Mouse (Mus musculus): ENCODE data around the gene Tspyl1. TPM values are rescaled to one million over a fixed set of nuclear protein-coding genes. Genes with fewer than 3 reads are reported as not detected.
A peak's percentile ranks its signal among the peaks of the same experiment; 100 is the strongest.
"Not testable (repeated sequence)": the region's sequence is repeated elsewhere in the genome, so short reads cannot be mapped to it uniquely, and the experiment has no call there.

Tspyl1 gene
- total RNA-seq (2021) = 100 to 1,000 TPM; 145 to 155 TPM

GRCm38 (mm10) chr10:34281962-34282388, at the start of gene Tspyl1:
Gene Tspyl1, plus strand, starts transcription at chr10:34282190.
- peak; percentile 91 to 96 for DNase-seq (ENCODE audit: extremely low spot score in 1 of 2, low spot score in 1 of 2)

GRCm38 (mm10) chr10:34233418-34233817, 48.6 kb upstream of the Tspyl1 start:
- DNase-seq (ENCODE audit: extremely low spot score in 1 of 2, low spot score in 1 of 2) = no peak

GRCm38 (mm10) chr10:34233931-34234745, 47.9 kb upstream of the Tspyl1 start:
- DNase-seq (ENCODE audit: extremely low spot score in 1 of 2, low spot score in 1 of 2) = no peak

GRCm38 (mm10) chr10:34235384-34235783, 46.6 kb upstream of the Tspyl1 start:
- DNase-seq (ENCODE audit: extremely low spot score in 1 of 2, low spot score in 1 of 2) = no peak

GRCm38 (mm10) chr10:34236569-34236968, 45.4 kb upstream of the Tspyl1 start:
- DNase-seq (ENCODE audit: extremely low spot score in 1 of 2, low spot score in 1 of 2) = no peak

- DNase-seq (ENCODE audit: extremely low spot score in 1 of 2, low spot score in 1 of 2) = no peak
Measured at GRCm38 (mm10) chr10:34238536-34238935, 43.5 kb upstream of the Tspyl1 start.

GRCm38 (mm10) chr10:34244745-34245144, 37.2 kb upstream of the Tspyl1 start:
- no peak for DNase-seq (ENCODE audit: extremely low spot score in 1 of 2, low spot score in 1 of 2)

- DNase-seq (ENCODE audit: extremely low spot score in 1 of 2, low spot score in 1 of 2) = no peak
Measured at GRCm38 (mm10) chr10:34246106-34246505, 35.9 kb upstream of the Tspyl1 start.

- DNase-seq (ENCODE audit: extremely low spot score in 1 of 2, low spot score in 1 of 2) = no peak
Measured at GRCm38 (mm10) chr10:34247757-34248156, 34.2 kb upstream of the Tspyl1 start.

GRCm38 (mm10) chr10:34249594-34249993, 32.4 kb upstream of the Tspyl1 start:
- DNase-seq (ENCODE audit: extremely low spot score in 1 of 2, low spot score in 1 of 2) = no peak

GRCm38 (mm10) chr10:34252833-34253232, 29.2 kb upstream of the Tspyl1 start:
- not testable (repeated sequence) for DNase-seq (ENCODE audit: extremely low spot score in 1 of 2, low spot score in 1 of 2)

GRCm38 (mm10) chr10:34265106-34265505, 16.9 kb upstream of the Tspyl1 start:
- no peak for DNase-seq (ENCODE audit: extremely low spot score in 1 of 2, low spot score in 1 of 2)

GRCm38 (mm10) chr10:34267312-34268070, 14.5 kb upstream of the Tspyl1 start:
- DNase-seq (ENCODE audit: extremely low spot score in 1 of 2, low spot score in 1 of 2) = no peak

GRCm38 (mm10) chr10:34271681-34272080, 10.3 kb upstream of the Tspyl1 start:
- DNase-seq (ENCODE audit: extremely low spot score in 1 of 2, low spot score in 1 of 2) = no peak

- peak in 1 of 2 experiments; percentile 50 for DNase-seq (ENCODE audit: extremely low spot score in 1 of 2, low spot score in 1 of 2)
Measured at GRCm38 (mm10) chr10:34280591-34281175, 1.3 kb upstream of the Tspyl1 start.

GRCm38 (mm10) chr10:34281211-34281961, 604 bp upstream of the Tspyl1 start:
- DNase-seq (ENCODE audit: extremely low spot score in 1 of 2, low spot score in 1 of 2) = no peak

- peak; percentile 49 to 55 for DNase-seq (ENCODE audit: extremely low spot score in 1 of 2, low spot score in 1 of 2)
Measured at GRCm38 (mm10) chr10:34282420-34283238, 639 bp downstream of the Tspyl1 start.

GRCm38 (mm10) chr10:34296911-34297298, 14.9 kb downstream of the Tspyl1 start:
- DNase-seq (ENCODE audit: extremely low spot score in 1 of 2, low spot score in 1 of 2) = no peak

- peak; percentile 81 to 90 for DNase-seq (ENCODE audit: extremely low spot score in 1 of 2, low spot score in 1 of 2)
Measured at GRCm38 (mm10) chr10:34297299-34297979, 15.4 kb downstream of the Tspyl1 start, which contains the start of gene Tspyl4. Gene Tspyl4, plus strand, starts transcription at chr10:34297442.

Measured in layer of hippocampus, postnatal 25 days (tissue).